Mouse (Mus musculus) cortical plate, adult 2 months (tissue): ENCODE measurements around the gene Sec61a1.

Experiments
- CTCF ChIP-seq: fragments of 200-500 bp; IDR thresholded peaks from 2 replicates; pipeline ENCODE4 v1.5.1; 2011; ENCODE audit warnings: mild to moderate bottlenecking, control low read depth, low read length; ENCODE audit not compliant: insufficient read depth; ENCODE audit errors: extremely low read depth
- POLR2A ChIP-seq: fragments of 200-500 bp; IDR thresholded peaks from 2 replicates; pipeline ENCODE4 v1.6.1; 2011; ENCODE audit warnings: mild to moderate bottlenecking, low read length, control low read depth; ENCODE audit not compliant: insufficient read depth; ENCODE audit errors: extremely low read depth

DNA sequence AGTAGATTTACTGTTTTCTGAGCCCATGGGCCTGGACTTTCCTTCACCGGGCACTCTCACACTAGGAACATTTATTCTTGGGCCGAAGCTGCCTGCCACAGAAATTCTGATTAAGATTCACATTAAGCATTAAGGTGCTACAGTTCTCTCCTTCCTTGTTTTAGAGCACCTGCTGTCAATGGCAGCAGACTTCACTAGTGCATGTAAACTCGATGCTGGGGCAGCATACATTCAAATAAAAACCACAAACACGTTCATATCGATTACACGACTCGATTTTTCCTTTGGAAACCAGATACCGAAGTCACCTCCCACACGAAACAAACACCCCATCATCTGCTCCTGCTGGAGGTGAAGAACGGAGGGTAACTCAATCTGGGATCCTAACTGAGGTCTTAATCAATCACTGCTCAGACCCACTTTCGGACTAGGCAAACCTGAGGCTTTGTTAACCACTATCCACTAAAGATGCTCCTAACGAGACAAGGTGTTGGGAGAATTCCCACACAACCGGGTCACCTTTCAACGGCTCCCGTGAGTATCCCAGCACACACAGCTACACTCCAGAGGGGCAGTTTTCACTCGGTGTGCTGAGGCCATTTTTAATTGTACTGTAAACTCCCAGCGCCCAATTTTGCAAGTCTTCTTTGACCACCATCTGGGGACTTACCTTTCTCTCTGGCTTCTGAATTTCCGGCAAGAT lies 853 bp downstream of the Sec61a1 start:
- no peak for TF ChIP-seq POLR2A
- no peak for TF ChIP-seq CTCF
